Comparison of ENCODE assay signal across 10 mouse cellular contexts in genomic region chr13:20271799-20272198, GRCm38 (mm10).
DNase-seq lines count a peak whose midpoint lies in the region; ATAC-seq and TF ChIP-seq lines count a peak whose summit lies in the region.
"Had no signal": no experiment of that assay in that cellular context is flagged by ENCODE, and none has a peak within 500 bp of the region (broad histone marks: within the 10 kb centered on the region; RNA-seq: fewer than 3 reads in every experiment).

No protein-coding gene starts in this region.

- no peak overlapping the region for H3K27ac ChIP-seq in hindbrain, embryonic 11.5 days (ENCODE audit: low read depth, low read length)
- no peak overlapping the region for H3K27ac ChIP-seq in hindbrain, embryonic 13.5 days
- H3K27ac ChIP-seq in lung, postnatal 0 days (ENCODE audit: low read length), result no peak overlapping the region
- H3K27ac ChIP-seq: limb, embryonic 15.5 days had no signal

- H3K36me3 ChIP-seq in hindbrain, embryonic 11.5 days (ENCODE audit: control insufficient read depth, insufficient read depth, low read length), result no peaks in the 10 kb centered on the region
- no peaks in the 10 kb centered on the region for H3K36me3 ChIP-seq in hindbrain, embryonic 13.5 days
- H3K36me3 ChIP-seq in lung, postnatal 0 days (ENCODE audit: insufficient read depth, low read length), result no peaks in the 10 kb centered on the region
- H3K36me3 ChIP-seq: limb, embryonic 15.5 days had no signal

- 62% methylated on average over 3 of the region's 3 CpGs for WGBS in hindbrain, embryonic 11.5 days
- WGBS in hindbrain, embryonic 13.5 days, result 52% methylated on average over 3 of the region's 3 CpGs
- WGBS in lung, postnatal 0 days, result 36% methylated on average over 3 of the region's 3 CpGs
- WGBS in large intestine, adult 2 months, result 38% methylated on average over 3 of the region's 3 CpGs

- no peaks in the 10 kb centered on the region for H3K9me3 ChIP-seq in hindbrain, embryonic 11.5 days (ENCODE audit: control insufficient read depth, low read length)
- H3K9me3 ChIP-seq in hindbrain, embryonic 13.5 days, result no peaks in the 10 kb centered on the region
- H3K9me3 ChIP-seq in lung, postnatal 0 days (ENCODE audit: low read length), result no peaks in the 10 kb centered on the region
- H3K9me3 ChIP-seq: limb, embryonic 15.5 days had no signal

- no peak overlapping the region for H3K4me2 ChIP-seq in hindbrain, embryonic 11.5 days (replicated peaks; ENCODE audit: low read depth, low read length)
- H3K4me2 ChIP-seq in hindbrain, embryonic 13.5 days, result no peak overlapping the region
- no peak overlapping the region for H3K4me2 ChIP-seq in lung, postnatal 0 days (replicated peaks; ENCODE audit: low read depth, low read length)
- H3K4me2 ChIP-seq: limb, embryonic 15.5 days had no signal

- no peak for TF ChIP-seq EP300 in lung, postnatal 0 days (IDR thresholded peaks at IDR 0.05)

- no peaks in the 10 kb centered on the region for H3K4me1 ChIP-seq in hindbrain, embryonic 11.5 days (replicated peaks; ENCODE audit: control insufficient read depth, insufficient read depth, low read length)
- no peaks in the 10 kb centered on the region for H3K4me1 ChIP-seq in hindbrain, embryonic 13.5 days (replicated peaks)
- no peaks in the 10 kb centered on the region for H3K4me1 ChIP-seq in lung, postnatal 0 days (ENCODE audit: insufficient read depth, low read depth, low read length)
- H3K4me1 ChIP-seq: limb, embryonic 15.5 days had no signal

- DNase-seq in adrenal gland, postnatal 14 days, result peak; percentile 40
- DNase-seq in adrenal gland, postnatal 4 days (ENCODE audit: low spot score in 2 of 2), result no peak
- DNase-seq in hindbrain, embryonic 11.5 days (ENCODE audit: low spot score), result peak; percentile 16
- peak; percentile 44 for DNase-seq in lung, postnatal 0 days (ENCODE audit: low spot score)
- DNase-seq in lung, adult 18-20 months, result no peak
- peak; percentile 7 for DNase-seq in large intestine, adult 2 months (ENCODE audit: low read depth, low spot score)
- no peak for DNase-seq in thymus, postnatal 10 days (ENCODE audit: low spot score in 2 of 2)

- H3K27me3 ChIP-seq in hindbrain, embryonic 11.5 days (ENCODE audit: control insufficient read depth, insufficient read depth, low read length), result no peaks in the 10 kb centered on the region
- no peaks in the 10 kb centered on the region for H3K27me3 ChIP-seq in hindbrain, embryonic 13.5 days
- no peaks in the 10 kb centered on the region for H3K27me3 ChIP-seq in lung, postnatal 0 days (replicated peaks; ENCODE audit: insufficient read depth, low read length)

- TF ChIP-seq CTCF in lung, postnatal 0 days (IDR thresholded peaks at IDR 0.05), result peak; percentile 67

- H3K9ac ChIP-seq in hindbrain, embryonic 11.5 days (ENCODE audit: low read depth, low read length), result no peak overlapping the region
- no peak overlapping the region for H3K9ac ChIP-seq in hindbrain, embryonic 13.5 days
- no peak overlapping the region for H3K9ac ChIP-seq in lung, postnatal 0 days (replicated peaks; ENCODE audit: low read depth)
- H3K9ac ChIP-seq: limb, embryonic 15.5 days had no signal

- ATAC-seq in hindbrain, embryonic 11.5 days (ENCODE audit: low FRiP score), result no peak
- no peak for ATAC-seq in hindbrain, embryonic 13.5 days (ENCODE audit: low FRiP score)
- no peak for ATAC-seq in lung, postnatal 0 days
- ATAC-seq: activated CD4-positive, CD25-positive, alpha-beta regulatory T cell, adult 4 months had no signal

- H3K4me3 ChIP-seq in hindbrain, embryonic 11.5 days (ENCODE audit: low read depth, low read length), result no peak overlapping the region
- H3K4me3 ChIP-seq in hindbrain, embryonic 13.5 days, result no peak overlapping the region
- no peak overlapping the region for H3K4me3 ChIP-seq in lung, postnatal 0 days (ENCODE audit: low read depth, low read length)
- H3K4me3 ChIP-seq: limb, embryonic 15.5 days had no signal

Comparison
In these comparisons a context has a peak if more than half of its experiments do, and no peak if none do; other contexts are left out.
1. DNase-seq: peak in adrenal gland, postnatal 14 days (single experiment), hindbrain, embryonic 11.5 days (single experiment), lung, postnatal 0 days (single experiment) and large intestine, adult 2 months (single experiment); none in adrenal gland, postnatal 4 days (0 of 2), lung, adult 18-20 months (0 of 2) and thymus, postnatal 10 days (0 of 2).